ENCODE assay signal across 10 mouse cellular contexts in genomic region chr11:117118248-117118647, GRCm38 (mm10). TPM values are rescaled to one million over a fixed set of nuclear protein-coding genes. Genes with fewer than 3 reads are reported as not detected.
DNase-seq lines count a peak whose midpoint lies in the region; ATAC-seq lines count a peak whose summit lies in the region.
"Had no signal": no experiment of that assay in that cellular context is flagged by ENCODE, and none has a peak within 500 bp of the region (broad histone marks: within the 10 kb centered on the region; RNA-seq: fewer than 3 reads in every experiment).

No protein-coding gene starts in this region.

- H3K9ac ChIP-seq in heart, embryonic 11.5 days (ENCODE audit: low read depth, low read length): no peak overlapping the region
- H3K9ac ChIP-seq in neural tube, embryonic 11.5 days (ENCODE audit: low read length): 0 out of 2 replicates have a peak overlapping the region, but pooled peaks have one; percentile 37
- H3K9ac ChIP-seq: liver, embryonic 15.5 days had no signal

- peaks cover 68% of the 10 kb centered on the region for H3K4me1 ChIP-seq in heart, embryonic 11.5 days (ENCODE audit: control insufficient read depth, insufficient read depth, low read length)
- H3K4me1 ChIP-seq in neural tube, embryonic 11.5 days (ENCODE audit: control insufficient read depth, insufficient read depth, low read length): peaks cover 37% of the 10 kb centered on the region
- peaks cover 78% of the 10 kb centered on the region for H3K4me1 ChIP-seq in limb, embryonic 10.5 days

- DNase-seq in heart, adult 9 months (ENCODE audit: low spot score in 2 of 2): no peak
- no peak for DNase-seq in neural tube, embryonic 11.5 days (ENCODE audit: low spot score)
- no peak for DNase-seq in neural tube, embryonic 10.5 days (ENCODE audit: extremely low spot score, low spot score)
- DNase-seq in limb, embryonic 10.5 days (ENCODE audit: low spot score): no peak
- DNase-seq in ovary, postnatal 10 days (ENCODE audit: low spot score): no peak
- no peak for DNase-seq in kidney, adult 11 months
- DNase-seq: adrenal gland, adult 2 months had no signal

- H3K9me3 ChIP-seq in heart, embryonic 11.5 days (replicated peaks; ENCODE audit: control insufficient read depth, low read length): peaks cover 3% of the 10 kb centered on the region; the same call in 1 of the 2 replicates
- no peaks in the 10 kb centered on the region for H3K9me3 ChIP-seq in neural tube, embryonic 11.5 days (ENCODE audit: control insufficient read depth, low read length)
- no peaks in the 10 kb centered on the region for H3K9me3 ChIP-seq in limb, embryonic 10.5 days (replicated peaks)
- H3K9me3 ChIP-seq: liver, embryonic 15.5 days had no signal

- H3K4me3 ChIP-seq in heart, embryonic 11.5 days (ENCODE audit: low read depth, low read length): no peak overlapping the region
- no peak overlapping the region for H3K4me3 ChIP-seq in neural tube, embryonic 11.5 days (ENCODE audit: low read depth, low read length)
- H3K4me3 ChIP-seq in limb, embryonic 10.5 days: no peak overlapping the region
- H3K4me3 ChIP-seq: liver, embryonic 15.5 days had no signal

- peaks cover 3% of the 10 kb centered on the region; the same call in 1 of the 2 replicates for H3K36me3 ChIP-seq in heart, embryonic 11.5 days (ENCODE audit: control insufficient read depth, insufficient read depth, low read length)
- H3K36me3 ChIP-seq in neural tube, embryonic 11.5 days (ENCODE audit: control insufficient read depth, insufficient read depth, low read length): no peaks in the 10 kb centered on the region; the same call in 1 of the 2 replicates
- H3K36me3 ChIP-seq in limb, embryonic 10.5 days: peaks cover 38% of the 10 kb centered on the region

- peak overlapping the region; percentile 60 for H3K27ac ChIP-seq in heart, embryonic 11.5 days (ENCODE audit: low read depth, low read length)
- 0 out of 2 replicates have a peak overlapping the region, but pooled peaks have one; percentile 14 for H3K27ac ChIP-seq in neural tube, embryonic 11.5 days (ENCODE audit: low read depth, low read length)
- peak overlapping the region; percentile 66 for H3K27ac ChIP-seq in limb, embryonic 10.5 days

- no peaks in the 10 kb centered on the region for H3K27me3 ChIP-seq in heart, embryonic 11.5 days (ENCODE audit: control insufficient read depth, insufficient read depth, low read length)
- no peaks in the 10 kb centered on the region for H3K27me3 ChIP-seq in neural tube, embryonic 11.5 days (ENCODE audit: control insufficient read depth, insufficient read depth, low read length)
- H3K27me3 ChIP-seq in limb, embryonic 10.5 days (ENCODE audit: low read depth, poor library complexity, severe bottlenecking): no peaks in the 10 kb centered on the region
- H3K27me3 ChIP-seq: liver, embryonic 15.5 days had no signal

- 52% methylated on average over 4 of the region's 4 CpGs for WGBS in heart, embryonic 11.5 days (ENCODE audit: insufficient replicate concordance)
- 73% methylated on average over 4 of the region's 4 CpGs for WGBS in neural tube, embryonic 11.5 days
- WGBS in limb, embryonic 10.5 days: 79% methylated on average over 4 of the region's 4 CpGs

- H3K4me2 ChIP-seq in heart, embryonic 11.5 days: peak overlapping the region; percentile 46
- no peak overlapping the region for H3K4me2 ChIP-seq in neural tube, embryonic 11.5 days (ENCODE audit: low read depth)
- H3K4me2 ChIP-seq: liver, embryonic 15.5 days had no signal

- ATAC-seq in heart, embryonic 11.5 days (replicated peaks; ENCODE audit: insufficient number of reproducible peaks, low FRiP score, low TSS enrichment): no peak
- no peak for ATAC-seq in neural tube, embryonic 11.5 days (ENCODE audit: insufficient read depth, low FRiP score, low TSS enrichment)
- ATAC-seq in activated CD4-positive, CD25-positive, alpha-beta regulatory T cell, adult 4 months: no peak

RNA-seq across cellular contexts. Expression of gene Sec14l1, which starts 3.3 kb away (rescaled TPM):
- polyA plus RNA-seq in heart, embryonic 11.5 days (2014; fragmentation: Nextera tagmentation; extraction: Ambion mirVana): 32.6 and 39.4 TPM in 2 replicates
- polyA plus RNA-seq in neural tube, embryonic 11.5 days (2014; fragmentation: Nextera tagmentation; extraction: Ambion mirVana): 41.5 and 44.2 TPM in 2 replicates
- polyA plus RNA-seq in limb, embryonic 10.5 days (2016; fragmentation: Nextera tagmentation; extraction: Ambion mirVana): 40.1 and 47.8 TPM in 2 replicates
- polyA plus RNA-seq in activated CD4-positive, CD25-positive, alpha-beta regulatory T cell, adult 4 months (2017; shearing (Covaris generic)): 10 to 100 TPM; 13.9 to 22.7 TPM

Comparison
In these comparisons a context has a peak if more than half of its experiments do, and no peak if none do; other contexts are left out.
1. H3K27ac ChIP-seq: peak in every context shown above with its lines; median percentile 66 in limb, embryonic 10.5 days; 60 in heart, embryonic 11.5 days; 14 in neural tube, embryonic 11.5 days.